Mouse (Mus musculus): ENCODE measurements around the gene Cltc. TPM values are rescaled to one million over a fixed set of nuclear protein-coding genes. Genes with fewer than 3 reads are reported as not detected.
A peak's percentile ranks its signal among the peaks of the same experiment; 100 is the strongest.
"Not testable (repeated sequence)": the region's sequence is repeated elsewhere in the genome, so short reads cannot be mapped to it uniquely, and the experiment has no call there.

The Cltc gene
- total RNA-seq (2014; fragmentation: Nextera tagmentation), result 127 and 155 TPM in 2 replicates
- 129 and 145 TPM in 2 replicates for total RNA-seq (2017)

DNA sequence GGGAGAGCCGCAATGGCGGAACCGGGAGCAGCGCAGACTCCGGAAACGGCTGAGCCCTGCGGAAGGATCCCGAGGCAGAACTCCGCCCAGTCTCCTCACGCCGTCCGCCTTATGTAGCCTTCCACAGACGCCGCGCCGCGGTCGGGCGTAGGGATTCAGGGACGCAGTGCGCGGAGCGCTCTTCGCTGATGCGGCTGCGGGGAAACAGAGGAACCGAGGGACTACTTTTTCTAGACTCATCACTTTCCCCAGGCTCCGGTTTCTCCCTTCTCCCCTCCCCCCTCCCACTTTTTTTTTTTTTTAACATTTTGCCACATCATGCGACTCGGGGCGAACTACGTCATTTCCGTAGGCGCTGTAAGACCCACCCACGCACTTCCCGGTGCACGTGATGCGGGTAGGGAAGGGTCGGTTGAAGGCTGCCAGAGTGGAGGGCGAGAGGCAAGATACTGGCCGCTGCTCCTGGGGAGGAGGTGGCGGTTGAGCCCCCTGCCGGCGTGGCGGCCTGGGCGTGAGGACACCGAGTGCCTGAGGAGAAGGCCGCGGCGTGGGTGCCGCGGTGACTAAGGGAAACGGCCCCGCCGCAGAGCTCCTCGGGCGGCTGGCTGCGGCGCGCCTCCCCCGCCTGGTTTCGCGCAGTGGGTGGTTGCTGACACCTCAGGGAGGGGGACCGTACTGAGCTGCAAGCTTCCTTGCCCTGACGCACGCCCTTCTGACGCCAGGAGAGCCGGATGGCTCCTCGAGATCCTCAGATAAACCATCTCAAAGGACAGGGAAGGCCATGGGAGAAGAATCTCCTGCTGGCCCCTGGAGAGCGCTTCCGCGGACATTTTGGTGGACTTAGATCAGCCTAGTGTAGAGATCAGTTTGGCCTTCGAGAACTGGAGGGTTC is at the start of gene Cltc:
Cltc (minus strand) TSS at position 86 of the 892 bp plus-strand sequence.
- ATAC-seq (replicated peaks; ENCODE audit: poor library complexity, severe bottlenecking), result peak; percentile 80

GRCm38 (mm10) chr11:86807001-86807477 is 49.7 kb upstream of the Cltc start:
- peak; percentile 33; the same call in 1 of the 2 replicates for ATAC-seq (replicated peaks; ENCODE audit: poor library complexity, severe bottlenecking)

- ATAC-seq (replicated peaks; ENCODE audit: poor library complexity, severe bottlenecking), result no peak
These were observed 36.8 kb upstream of the Cltc start for GRCm38 (mm10) chr11:86794161-86794560.

- not testable (repeated sequence) for ATAC-seq (replicated peaks; ENCODE audit: poor library complexity, severe bottlenecking)
These were observed 30.1 kb upstream of the Cltc start for GRCm38 (mm10) chr11:86787436-86787835.

DNA sequence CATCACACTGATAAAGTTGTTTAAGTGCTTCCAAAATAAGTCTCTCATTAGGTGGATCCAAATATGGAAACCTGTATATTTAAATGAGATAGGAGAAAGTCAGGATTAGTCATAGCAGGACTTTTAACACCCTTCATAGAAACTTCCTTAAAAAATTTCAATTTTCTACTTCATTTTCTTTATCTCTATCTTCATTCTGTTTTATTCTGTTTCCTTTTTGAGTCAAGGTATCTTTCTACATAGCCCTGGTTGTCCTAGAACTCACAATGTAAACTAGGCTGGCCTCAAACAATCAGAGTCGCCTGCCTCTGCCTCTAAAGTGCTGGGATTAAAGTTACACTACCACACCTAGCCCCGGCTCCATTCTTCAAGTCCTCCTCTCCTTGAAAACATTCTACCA is 28.4 kb upstream of the Cltc start:
- ATAC-seq (replicated peaks; ENCODE audit: poor library complexity, severe bottlenecking), result no peak

DNA sequence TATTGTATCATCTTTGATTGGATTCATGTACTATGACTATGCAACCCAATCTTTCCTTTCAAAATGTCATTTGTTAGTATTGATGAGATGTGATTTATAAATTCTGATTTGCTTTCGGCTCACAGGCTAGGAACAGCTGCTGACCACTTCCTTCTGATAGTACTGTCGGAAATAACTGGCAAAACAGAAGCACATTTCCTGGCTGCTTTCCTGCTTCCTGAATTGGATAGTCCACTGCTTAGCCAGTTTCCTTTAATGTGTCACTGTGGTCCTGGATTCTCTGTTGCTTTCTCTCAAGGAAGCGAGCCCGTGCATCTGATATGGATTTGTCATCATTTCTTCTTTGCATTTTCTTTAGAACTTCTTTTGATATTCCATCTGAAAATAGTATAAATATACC is 12.5 kb upstream of the Cltc start:
- no peak for ATAC-seq (replicated peaks; ENCODE audit: poor library complexity, severe bottlenecking)

DNA sequence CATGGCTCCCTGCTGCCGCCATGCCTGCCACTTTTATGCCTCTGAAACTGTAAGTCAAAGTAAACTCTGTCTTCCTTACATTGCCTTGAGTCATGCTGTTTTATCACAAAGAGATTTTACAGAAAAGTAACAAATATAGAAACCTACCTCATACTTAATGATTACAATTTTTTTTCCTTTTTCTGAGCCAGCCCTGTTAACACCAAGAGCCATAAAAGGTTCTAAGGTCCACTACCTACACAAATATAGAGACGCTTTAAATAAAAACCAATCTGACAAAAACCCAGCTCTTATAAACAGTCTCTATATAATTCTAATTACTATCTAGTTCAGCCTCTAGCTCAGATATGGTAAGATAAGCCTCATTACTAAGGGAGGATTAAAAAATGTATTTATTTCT is 7.1 kb upstream of the Cltc start:
- no peak for ATAC-seq (replicated peaks; ENCODE audit: poor library complexity, severe bottlenecking)

GRCm38 (mm10) chr11:86763127-86763526 is 5.8 kb upstream of the Cltc start:
- ATAC-seq (replicated peaks; ENCODE audit: poor library complexity, severe bottlenecking), result not testable (repeated sequence)

- ATAC-seq (replicated peaks; ENCODE audit: poor library complexity, severe bottlenecking), result no peak
These were observed 3.0 kb upstream of the Cltc start for GRCm38 (mm10) chr11:86760357-86760756.

- ATAC-seq (replicated peaks; ENCODE audit: poor library complexity, severe bottlenecking), result no peak
These were observed 2.5 kb upstream of the Cltc start for GRCm38 (mm10) chr11:86759886-86760285.

GRCm38 (mm10) chr11:86759226-86759625 is 1.9 kb upstream of the Cltc start:
- no peak for ATAC-seq (replicated peaks; ENCODE audit: poor library complexity, severe bottlenecking)

- ATAC-seq (replicated peaks; ENCODE audit: poor library complexity, severe bottlenecking), result 0 out of 2 replicates have a peak, but pooled peaks have one; percentile 3
These were observed 1.2 kb upstream of the Cltc start for GRCm38 (mm10) chr11:86758559-86758958.

DNA sequence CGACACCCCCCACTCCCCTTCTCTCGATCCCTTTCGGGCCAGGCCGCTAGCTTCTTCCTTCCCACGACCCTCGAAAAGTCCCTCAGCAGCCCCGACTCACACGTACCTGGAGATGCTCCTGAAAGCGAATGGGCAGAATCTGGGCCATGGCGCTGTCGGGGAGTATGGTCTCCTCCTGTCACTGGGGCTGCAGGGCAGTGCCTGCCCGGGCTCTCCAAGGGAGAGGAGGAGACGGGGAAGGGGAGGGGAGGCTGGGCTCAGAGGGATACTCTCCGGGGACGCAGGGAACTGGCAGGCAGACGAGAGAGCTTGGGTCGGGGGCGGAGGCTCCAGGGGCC is 254 bp downstream of the Cltc start:
- no peak for ATAC-seq (replicated peaks; ENCODE audit: poor library complexity, severe bottlenecking)

- peak; percentile 9 for ATAC-seq (replicated peaks; ENCODE audit: poor library complexity, severe bottlenecking)
These were observed 916 bp downstream of the Cltc start for GRCm38 (mm10) chr11:86756156-86757141.

GRCm38 (mm10) chr11:86752404-86752803 is 5.0 kb downstream of the Cltc start:
- ATAC-seq (replicated peaks; ENCODE audit: poor library complexity, severe bottlenecking), result no peak

DNA sequence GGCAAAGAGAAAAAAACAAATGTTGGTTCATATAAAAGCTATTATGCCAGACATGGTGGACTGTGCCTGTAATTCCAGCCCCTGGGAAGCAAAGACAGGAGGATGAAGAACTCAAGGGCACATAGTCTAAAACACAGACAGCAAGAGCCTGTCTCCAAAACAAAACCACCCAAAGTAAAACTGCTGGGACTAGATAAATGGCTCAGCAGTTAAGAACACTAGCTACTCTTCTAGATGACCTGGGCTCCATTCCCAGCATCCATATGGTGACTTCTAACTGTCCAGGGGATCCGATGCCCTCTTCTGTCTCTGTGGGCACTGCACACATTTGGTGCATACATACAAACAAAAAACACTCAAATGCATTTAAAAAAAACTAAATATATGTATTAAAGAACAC is 6.4 kb downstream of the Cltc start:
- no peak for ATAC-seq (replicated peaks; ENCODE audit: poor library complexity, severe bottlenecking)

DNA sequence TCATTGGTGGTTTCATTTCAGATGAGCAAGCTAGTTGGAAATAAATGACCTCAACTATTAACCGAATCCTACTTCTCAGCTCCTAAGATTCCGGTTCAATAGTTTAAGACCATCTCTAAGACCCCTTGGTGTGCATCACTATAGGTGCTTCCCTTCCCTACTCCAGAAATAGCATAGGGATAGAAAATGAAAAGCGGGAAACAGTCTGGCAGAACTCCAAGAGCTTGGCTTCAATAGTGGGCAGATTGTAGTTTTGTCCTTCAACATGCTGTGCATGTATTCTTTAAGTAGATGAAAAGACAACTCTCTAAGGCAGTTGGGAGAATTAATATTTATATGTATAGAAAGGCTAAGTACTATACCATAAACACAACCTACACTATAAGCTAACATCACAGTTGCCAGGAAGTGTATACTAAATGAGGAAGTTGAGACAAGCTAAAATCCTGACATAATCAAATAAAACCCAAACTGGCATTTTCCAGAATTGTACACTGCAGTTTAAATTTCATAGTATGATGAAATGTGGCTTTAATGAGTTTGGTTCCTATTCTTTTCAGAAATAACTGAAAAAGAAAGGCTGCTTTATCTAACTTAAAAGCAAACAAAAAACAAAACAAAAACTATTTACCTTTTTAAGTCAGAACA is 7.5 kb downstream of the Cltc start:
- peak; percentile 79 for ATAC-seq (replicated peaks; ENCODE audit: poor library complexity, severe bottlenecking)

GRCm38 (mm10) chr11:86745634-86746404 is 11.5 kb downstream of the Cltc start:
- peak; percentile 68 for ATAC-seq (replicated peaks; ENCODE audit: poor library complexity, severe bottlenecking)

DNA sequence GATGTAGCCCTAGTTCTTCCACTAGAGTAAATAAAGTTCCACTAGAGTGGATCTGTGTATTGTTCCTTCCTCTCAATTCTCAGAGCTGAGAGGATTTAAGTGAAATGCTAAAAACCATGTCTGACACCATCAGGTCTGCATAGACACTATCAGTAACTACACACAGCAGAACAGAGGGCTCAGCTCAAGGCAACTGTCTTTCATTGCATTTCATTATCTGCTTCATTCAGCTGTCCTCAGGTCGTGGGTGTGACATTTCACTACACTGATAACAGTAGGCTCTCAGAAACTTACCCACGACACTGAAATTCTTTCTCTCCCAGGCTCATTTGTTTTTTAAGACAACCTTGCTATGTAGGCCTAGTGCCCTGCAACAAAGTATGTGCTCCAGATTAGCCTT is 14.8 kb downstream of the Cltc start:
- no peak for ATAC-seq (replicated peaks; ENCODE audit: poor library complexity, severe bottlenecking)

GRCm38 (mm10) chr11:86741505-86741904 is 15.9 kb downstream of the Cltc start:
- ATAC-seq (replicated peaks; ENCODE audit: poor library complexity, severe bottlenecking), result no peak
